Mouse (Mus musculus) cerebellum, adult 2 months (tissue): ENCODE results near the gene Hoxa3. TPM values are rescaled to one million over a fixed set of nuclear protein-coding genes. Genes with fewer than 3 reads are reported as not detected.

ENCODE experiments used
- DNase-seq, 2 experiments: peaks; one replicate each; pipeline ENCODE4 v3.0.0; 2021
- H3K27ac ChIP-seq: fragments of 200-500 bp; 2 replicates; pipeline ENCODE4 v1.5.1; 2012; ENCODE audit warnings: low read length, control low read depth, inconsistent platforms; ENCODE audit not compliant: insufficient read depth
- H3K27me3 ChIP-seq: fragments of 200-500 bp; 2 replicates; pipeline ENCODE4 v1.6.1; 2012; ENCODE audit warnings: inconsistent platforms, mild to moderate bottlenecking, low read length, moderate library complexity; ENCODE audit not compliant: control insufficient read depth, insufficient read depth
- H3K4me1 ChIP-seq: fragments of 200-500 bp; 2 replicates; pipeline ENCODE4 v1.6.1; 2011; ENCODE audit warnings: low read length; ENCODE audit not compliant: control insufficient read depth, insufficient read depth
- H3K4me3 ChIP-seq: fragments of 200-500 bp; replicated peaks from 2 replicates; pipeline ENCODE3; 2011; ENCODE audit warnings: mild to moderate bottlenecking, low read depth, low read length, control low read depth; ENCODE audit not compliant: insufficient read depth
- CTCF ChIP-seq: fragments of 200-500 bp; IDR thresholded peaks from 2 replicates; pipeline ENCODE4 v1.5.1; 2011; ENCODE audit warnings: low read depth, mild to moderate bottlenecking, control low read depth, low read length, moderate library complexity, borderline replicate concordance; ENCODE audit not compliant: insufficient read depth
- POLR2A ChIP-seq: fragments of 200-500 bp; IDR thresholded peaks from 2 replicates; pipeline ENCODE4 v1.6.1; 2011; ENCODE audit warnings: low read length, control low read depth, borderline replicate concordance; ENCODE audit not compliant: insufficient read depth
- WGBS: fragments of 180-500 bp; shearing (Covaris S2); methylation state at CpG from one replicate; pipeline ENCODE4 v1.1.7; 2018; 5-methylcytosine and 5-hydroxymethylcytosine counted together
- polyA plus RNA-seq: library from polyadenylated mRNA; depleted of rRNA; stranded (reverse); fragments of >200 nt; gene quantifications from 2 replicates; pipeline ENCODE4 v1.2.3, GENCODE M21; 2012

The Hoxa3 gene
- polyA plus RNA-seq, 1 experiment = 2.2 TPM

GRCm38 (mm10) chr6:52205638-52206621 is 7.2 kb downstream of the Hoxa3 start:
- Histone ChIP-seq H3K4me1 (no peaks in the 10 kb centered on the region), H3K4me3 (no peak overlapping the region), H3K27ac (no peak overlapping the region), H3K27me3 (peaks cover 17% of the 10 kb centered on the region)
- TF ChIP-seq POLR2A (no peak), CTCF (no peak)
- WGBS = 3% methylated on average over 55 of the region's 55 CpGs
- no peak for DNase-seq

GRCm38 (mm10) chr6:52205221-52205620 is 7.9 kb downstream of the Hoxa3 start:
- TF ChIP-seq CTCF = no peak
- TF ChIP-seq POLR2A = no peak
- H3K27ac ChIP-seq = no peak overlapping the region
- WGBS = 5% methylated on average over 14 of the region's 14 CpGs
- DNase-seq = no peak
- peaks cover 17% of the 10 kb centered on the region for H3K27me3 ChIP-seq
- no peak overlapping the region for H3K4me3 ChIP-seq
- H3K4me1 ChIP-seq = no peaks in the 10 kb centered on the region

DNA sequence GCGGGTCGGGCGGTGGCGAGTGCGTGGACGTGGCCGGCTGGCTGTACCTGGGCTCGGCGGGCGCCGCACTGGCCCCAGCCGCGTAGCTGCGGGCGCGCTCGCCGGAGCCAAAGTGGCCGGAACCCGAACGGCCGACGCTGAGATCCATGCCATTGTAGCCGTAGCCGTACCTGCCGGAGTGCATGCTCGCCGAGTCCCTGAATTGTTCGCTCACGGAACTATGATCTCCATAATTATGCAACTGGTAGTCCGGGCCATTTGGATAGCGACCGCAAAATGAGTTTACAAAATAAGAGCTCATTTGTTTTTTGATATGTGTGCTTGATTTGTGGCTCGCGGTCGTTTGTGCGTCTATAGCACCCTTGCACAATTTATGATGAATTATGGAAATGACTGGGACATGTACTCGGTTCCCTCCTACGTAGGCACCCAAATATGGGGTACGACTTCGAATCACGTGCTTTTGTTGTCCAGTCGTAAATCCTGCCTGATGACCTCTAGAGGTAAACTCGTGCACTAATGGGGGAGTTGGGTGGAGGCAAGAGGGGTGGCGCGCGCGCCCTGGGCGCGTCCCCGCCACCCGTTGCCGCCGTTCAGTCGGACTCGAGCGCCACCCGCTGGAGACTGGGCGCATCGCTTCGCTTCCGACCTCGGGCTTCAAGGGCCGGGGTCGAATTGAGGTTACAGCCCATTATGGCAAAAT is 8.9 kb downstream of the Hoxa3 start, which contains the start of gene Hoxa5:
TSS of gene Hoxa5 (minus strand) at position 538 of the 703 bp plus-strand sequence.
- H3K4me3 ChIP-seq = no peak within 1 kb of the TSS
- 2% methylated on average over 65 of the region's 65 CpGs for WGBS
- H3K27me3 ChIP-seq = peaks cover 17% of the 10 kb centered on the region
- no peak within 1 kb of the TSS for H3K27ac ChIP-seq
- TF ChIP-seq CTCF (no peak), POLR2A (no peak)
- no peaks in the 10 kb centered on the region for H3K4me1 ChIP-seq
- no peak for DNase-seq

GRCm38 (mm10) chr6:52203371-52204049 is 9.6 kb downstream of the Hoxa3 start:
- H3K27me3 ChIP-seq = peaks cover 17% of the 10 kb centered on the region
- TF ChIP-seq CTCF = no peak
- TF ChIP-seq POLR2A = no peak
- no peaks in the 10 kb centered on the region for H3K4me1 ChIP-seq
- DNase-seq = no peak
- 1% methylated on average over 46 of the region's 46 CpGs for WGBS
- no peak overlapping the region for H3K27ac ChIP-seq
- H3K4me3 ChIP-seq = no peak overlapping the region

GRCm38 (mm10) chr6:52203121-52203370 is 10.1 kb downstream of the Hoxa3 start:
- DNase-seq = no peak
- H3K4me1 ChIP-seq = no peaks in the 10 kb centered on the region
- H3K27ac ChIP-seq = no peak overlapping the region
- no peak overlapping the region for H3K4me3 ChIP-seq
- 2% methylated on average over 10 of the region's 10 CpGs for WGBS
- TF ChIP-seq POLR2A (no peak), CTCF (no peak)
- H3K27me3 ChIP-seq = peaks cover 17% of the 10 kb centered on the region

- H3K27me3 ChIP-seq = peaks cover 17% of the 10 kb centered on the region
- no peaks in the 10 kb centered on the region for H3K4me1 ChIP-seq
- TF ChIP-seq CTCF (no peak), POLR2A (no peak)
- no peak for DNase-seq
- no peak overlapping the region for H3K27ac ChIP-seq
- no peak overlapping the region for H3K4me3 ChIP-seq
- 7% methylated on average over 22 of the region's 22 CpGs for WGBS
These were observed 10.6 kb downstream of the Hoxa3 start for GRCm38 (mm10) chr6:52202362-52203120.

DNA sequence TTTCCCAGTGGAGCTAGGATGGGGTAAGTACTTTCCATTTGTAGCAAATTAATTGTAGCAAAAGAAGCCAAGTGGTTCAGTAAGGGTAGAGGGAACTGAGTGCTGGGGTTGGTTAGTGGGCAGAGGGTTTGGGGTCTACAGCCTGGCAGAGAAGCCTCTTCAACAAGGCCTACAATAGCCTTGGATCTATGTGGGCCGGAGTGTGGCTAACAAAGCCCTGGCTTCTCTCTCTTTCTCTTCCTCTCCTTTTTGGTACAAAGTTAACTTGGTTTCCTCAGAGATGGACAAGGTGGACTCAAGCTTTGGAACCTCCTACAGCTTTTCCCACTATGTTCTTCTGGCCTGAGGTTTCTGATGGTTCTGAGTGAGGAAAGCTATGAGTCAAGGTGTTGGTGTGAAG is 11.9 kb downstream of the Hoxa3 start:
- WGBS = 18% methylated on average over 1 of the region's 1 CpGs
- Histone ChIP-seq H3K27ac (no peak overlapping the region), H3K27me3 (peaks cover 17% of the 10 kb centered on the region), H3K4me1 (no peaks in the 10 kb centered on the region), H3K4me3 (no peak overlapping the region)
- TF ChIP-seq CTCF (no peak), POLR2A (no peak)
- no peak for DNase-seq
